Comparison of ENCODE assay signal across 8 mouse cellular contexts in the genomic region with DNA sequence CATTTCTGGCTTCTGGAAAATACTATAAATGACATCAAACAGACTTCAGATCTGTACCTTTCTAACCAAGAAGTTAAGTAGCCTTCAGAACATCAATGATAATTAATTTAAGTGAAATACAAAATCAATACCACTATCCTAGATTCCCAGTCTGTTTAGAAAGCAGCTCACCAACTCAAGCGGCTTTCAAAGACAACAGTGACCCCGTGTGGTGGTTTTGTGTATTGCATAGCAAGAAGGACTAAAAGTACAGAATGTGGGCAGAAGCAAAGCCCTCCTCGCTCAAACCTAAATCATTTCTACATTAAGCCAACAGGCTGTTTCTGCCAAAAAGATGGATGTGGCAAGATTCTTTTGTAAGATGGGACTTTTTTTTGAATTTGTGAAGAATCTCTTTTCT.
A peak's percentile ranks its signal among the peaks of the same experiment; 100 is the strongest.
DNase-seq lines count a peak whose midpoint lies in the region; ATAC-seq and TF ChIP-seq lines count a peak whose summit lies in the region.

No protein-coding gene starts in this region.

- no peak overlapping the region for H3K4me3 ChIP-seq in midbrain, embryonic 10.5 days
- no peak overlapping the region for H3K4me3 ChIP-seq in midbrain, embryonic 15.5 days
- H3K4me3 ChIP-seq in bone marrow, adult 2 months (replicated peaks; ENCODE audit: control insufficient read depth, low read depth, low read length): no peak overlapping the region
- H3K4me3 ChIP-seq in embryonic facial prominence, embryonic 14.5 days (ENCODE audit: low read depth, low read length): no peak overlapping the region
- no peak overlapping the region for H3K4me3 ChIP-seq in hindbrain, embryonic 15.5 days

- no peak overlapping the region for H3K27ac ChIP-seq in midbrain, embryonic 10.5 days (replicated peaks)
- no peak overlapping the region for H3K27ac ChIP-seq in midbrain, embryonic 15.5 days
- H3K27ac ChIP-seq in bone marrow, adult 2 months (ENCODE audit: control insufficient read depth, insufficient read depth, low read depth, low read length, poor library complexity): no peak overlapping the region
- H3K27ac ChIP-seq in embryonic facial prominence, embryonic 14.5 days (replicated peaks; ENCODE audit: low read depth, low read length): no peak overlapping the region
- H3K27ac ChIP-seq in hindbrain, embryonic 15.5 days (replicated peaks): no peak overlapping the region

- intact Hi-C loops in left cerebral cortex, postnatal 25 days (cut with DNase I): loop anchor here (2.0 to 10.0 kb wide), 3 partner anchors 316 to 519 kb away; no protein-coding TSS in a partner anchor

- no peaks in the 10 kb centered on the region for H3K9me3 ChIP-seq in midbrain, embryonic 10.5 days (replicated peaks)
- H3K9me3 ChIP-seq in midbrain, embryonic 15.5 days: no peaks in the 10 kb centered on the region
- no peaks in the 10 kb centered on the region for H3K9me3 ChIP-seq in embryonic facial prominence, embryonic 14.5 days (ENCODE audit: control insufficient read depth, low read length)
- H3K9me3 ChIP-seq in hindbrain, embryonic 15.5 days: no peaks in the 10 kb centered on the region

- H3K9ac ChIP-seq in midbrain, embryonic 15.5 days: no peak overlapping the region
- H3K9ac ChIP-seq in embryonic facial prominence, embryonic 14.5 days (ENCODE audit: low read depth, low read length): no peak overlapping the region
- H3K9ac ChIP-seq in hindbrain, embryonic 15.5 days: no peak overlapping the region

- TF ChIP-seq CTCF in bone marrow, adult 2 months (IDR thresholded peaks at IDR 0.05; ENCODE audit: control insufficient read depth, insufficient read depth, low read length): peak; percentile 44

- peak; percentile 79 for DNase-seq in midbrain, embryonic 10.5 days (ENCODE audit: low spot score)
- peak; percentile 83 for DNase-seq in embryonic facial prominence, embryonic 14.5 days (ENCODE audit: low spot score)
- DNase-seq in left cerebral cortex, postnatal 25 days (ENCODE audit: low spot score in 2 of 2): peak; percentile 90 to 96
- DNase-seq in ovary, postnatal 36 days (ENCODE audit: low spot score): peak; percentile 48
- DNase-seq in thymus, postnatal 25 days: peak; percentile 74

- no peak overlapping the region for H3K4me2 ChIP-seq in midbrain, embryonic 15.5 days
- no peak overlapping the region for H3K4me2 ChIP-seq in embryonic facial prominence, embryonic 14.5 days (ENCODE audit: low read depth, low read length)
- H3K4me2 ChIP-seq in hindbrain, embryonic 15.5 days: no peak overlapping the region

- no peaks in the 10 kb centered on the region for H3K4me1 ChIP-seq in midbrain, embryonic 10.5 days
- no peaks in the 10 kb centered on the region for H3K4me1 ChIP-seq in midbrain, embryonic 15.5 days
- H3K4me1 ChIP-seq in bone marrow, adult 2 months (ENCODE audit: control insufficient read depth, insufficient read depth, low read length): no peaks in the 10 kb centered on the region
- no peaks in the 10 kb centered on the region for H3K4me1 ChIP-seq in embryonic facial prominence, embryonic 14.5 days (ENCODE audit: control insufficient read depth, insufficient read depth, low read length)
- H3K4me1 ChIP-seq in hindbrain, embryonic 15.5 days (replicated peaks): no peaks in the 10 kb centered on the region

- H3K27me3 ChIP-seq in midbrain, embryonic 10.5 days (ENCODE audit: low read depth, poor library complexity, severe bottlenecking): no peaks in the 10 kb centered on the region
- H3K27me3 ChIP-seq in midbrain, embryonic 15.5 days (replicated peaks): no peaks in the 10 kb centered on the region
- H3K27me3 ChIP-seq in embryonic facial prominence, embryonic 14.5 days (replicated peaks; ENCODE audit: control insufficient read depth, insufficient read depth, low read length): no peaks in the 10 kb centered on the region
- H3K27me3 ChIP-seq in hindbrain, embryonic 15.5 days: 0 out of 2 replicates have a peak, but pooled peaks cover 2% of the 10 kb centered on the region

- no peak for TF ChIP-seq POLR2A in bone marrow, adult 2 months (IDR thresholded peaks at IDR 0.05; ENCODE audit: borderline replicate concordance, control insufficient read depth, low read depth, low read length)

- no peaks in the 10 kb centered on the region for H3K36me3 ChIP-seq in midbrain, embryonic 10.5 days
- H3K36me3 ChIP-seq in midbrain, embryonic 15.5 days (replicated peaks): no peaks in the 10 kb centered on the region
- H3K36me3 ChIP-seq in embryonic facial prominence, embryonic 14.5 days (ENCODE audit: control insufficient read depth, insufficient read depth, low read length): no peaks in the 10 kb centered on the region
- H3K36me3 ChIP-seq in hindbrain, embryonic 15.5 days: no peaks in the 10 kb centered on the region

- WGBS in midbrain, embryonic 10.5 days: 15% methylated on average over 3 of the region's 3 CpGs
- WGBS in midbrain, embryonic 15.5 days: 6% methylated on average over 3 of the region's 3 CpGs
- WGBS in bone marrow, adult 2 months: 4% methylated on average over 3 of the region's 3 CpGs
- WGBS in embryonic facial prominence, embryonic 14.5 days: 5% methylated on average over 3 of the region's 3 CpGs
- WGBS in hindbrain, embryonic 15.5 days: 4% methylated on average over 3 of the region's 3 CpGs

- ATAC-seq in midbrain, embryonic 15.5 days (replicated peaks): no peak
- ATAC-seq in embryonic facial prominence, embryonic 14.5 days (ENCODE audit: low read depth): no peak
- ATAC-seq in hindbrain, embryonic 15.5 days (ENCODE audit: low FRiP score, low read depth): peak; percentile 59; the same call in 1 of the 2 replicates
